Mouse (Mus musculus) stomach, postnatal 0 days (tissue): ENCODE data around the gene Stum. TPM values are rescaled to one million over a fixed set of nuclear protein-coding genes. Genes with fewer than 3 reads are reported as not detected.
A peak's percentile ranks its signal among the peaks of the same experiment; 100 is the strongest.

Experiments used
- ATAC-seq: fragments of 200-750 bp; cut with Nextera tagmentation; 2 replicates; pipeline ENCODE4 v1.8.0; 2017; ENCODE audit not compliant: low FRiP score, low TSS enrichment
- DNase-seq: peaks from one replicate; pipeline ENCODE4 v3.0.0-alpha.2; 2016; ENCODE audit warnings: low spot score
- H3K27ac ChIP-seq: fragments of 300-500 bp; sonication (generic); replicated peaks from 2 replicates; pipeline ENCODE4 v1.5.1; 2014; ENCODE audit warnings: mild to moderate bottlenecking, control low read depth
- H3K27me3 ChIP-seq: fragments of 300-500 bp; sonication (generic); 2 replicates; pipeline ENCODE4 v1.6.1; 2014; ENCODE audit warnings: low read length; ENCODE audit not compliant: control insufficient read depth, insufficient read depth
- H3K36me3 ChIP-seq: fragments of 300-500 bp; sonication (generic); 2 replicates; pipeline ENCODE4 v1.6.1; 2014; ENCODE audit warnings: low read length, mixed read lengths; ENCODE audit not compliant: control insufficient read depth, insufficient read depth
- H3K4me1 ChIP-seq: fragments of 300-500 bp; sonication (generic); replicated peaks from 2 replicates; pipeline ENCODE4 v1.6.1; 2014; ENCODE audit warnings: antibody characterized with exemption; ENCODE audit not compliant: control insufficient read depth, insufficient read depth
- H3K4me2 ChIP-seq: fragments of 300-500 bp; sonication (generic); replicated peaks from 2 replicates; pipeline ENCODE4 v1.6.1; 2014; ENCODE audit warnings: low read depth, mild to moderate bottlenecking, control low read depth, moderate library complexity
- H3K4me3 ChIP-seq: fragments of 300-500 bp; sonication (generic); 2 replicates; pipeline ENCODE4 v1.5.1; 2014; ENCODE audit warnings: low read depth, low read length, control low read depth
- H3K9ac ChIP-seq: fragments of 300-500 bp; sonication (generic); 2 replicates; pipeline ENCODE4 v1.6.1; 2014; ENCODE audit warnings: mild to moderate bottlenecking, low read length, control low read depth, mixed read lengths
- H3K9me3 ChIP-seq: fragments of 300-500 bp; sonication (generic); 2 replicates; pipeline ENCODE4 v1.6.1; 2016; ENCODE audit warnings: low read length; ENCODE audit not compliant: control insufficient read depth
- CTCF ChIP-seq: IDR thresholded peaks from 2 replicates; pipeline ENCODE4 v1.5.1; 2016; ENCODE audit warnings: antibody characterized with exemption, low read depth, mild to moderate bottlenecking, moderate library complexity
- EP300 ChIP-seq: optimal IDR thresholded peaks from 2 replicates; pipeline ENCODE3; 2016; ENCODE audit warnings: antibody characterized with exemption
- WGBS: fragments of 180-500 bp; shearing (Covaris S2); extraction: QIAGEN DNeasy Blood & Tissue Kit; methylation state at CpG from one replicate; pipeline ENCODE4 v1.1.7; 2014; 5-methylcytosine and 5-hydroxymethylcytosine counted together
- polyA plus RNA-seq: library from polyadenylated mRNA; unstranded; fragments of >200 nt; fragmentation: Nextera tagmentation; extraction: Ambion mirVana; gene quantifications from 2 replicates; pipeline ENCODE4 v1.2.1, GENCODE M21; 2015

Gene Stum
- polyA plus RNA-seq, 1 experiment from 2014 or later = 4.3 TPM

DNA sequence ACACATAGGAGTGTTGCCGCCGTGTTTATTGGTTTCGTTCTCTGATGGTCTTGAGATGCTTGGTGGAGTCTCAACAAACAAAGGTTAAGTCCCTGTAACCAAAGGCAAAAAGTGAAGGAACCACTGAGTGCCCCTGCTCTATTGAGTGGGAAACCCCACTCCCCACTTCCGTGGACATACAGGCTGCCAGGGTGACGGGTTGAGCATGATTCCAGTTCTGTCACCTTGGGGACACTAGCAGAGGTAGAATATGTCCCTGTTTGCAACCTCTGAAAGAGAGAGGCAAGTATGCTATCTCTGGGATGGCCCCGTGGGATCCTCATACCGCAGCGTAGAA is 80.0 kb downstream of the Stum start:
- no peaks in the 10 kb centered on the region for H3K9me3 ChIP-seq
- H3K9ac ChIP-seq = peak overlapping the region; percentile 0; the same call in 1 of the 2 replicates
- ATAC-seq (no peak), DNase-seq (no peak)
- H3K27ac ChIP-seq = peak overlapping the region; percentile 91
- no peak for TF ChIP-seq EP300
- TF ChIP-seq CTCF = no peak
- peak overlapping the region; percentile 24; the same call in 1 of the 2 replicates for H3K4me2 ChIP-seq
- H3K27me3 ChIP-seq = no peaks in the 10 kb centered on the region
- H3K4me1 ChIP-seq = peaks cover 16% of the 10 kb centered on the region
- H3K36me3 ChIP-seq = no peaks in the 10 kb centered on the region
- no peak overlapping the region for H3K4me3 ChIP-seq
- WGBS = 78% methylated on average over 8 of the region's 8 CpGs

DNA sequence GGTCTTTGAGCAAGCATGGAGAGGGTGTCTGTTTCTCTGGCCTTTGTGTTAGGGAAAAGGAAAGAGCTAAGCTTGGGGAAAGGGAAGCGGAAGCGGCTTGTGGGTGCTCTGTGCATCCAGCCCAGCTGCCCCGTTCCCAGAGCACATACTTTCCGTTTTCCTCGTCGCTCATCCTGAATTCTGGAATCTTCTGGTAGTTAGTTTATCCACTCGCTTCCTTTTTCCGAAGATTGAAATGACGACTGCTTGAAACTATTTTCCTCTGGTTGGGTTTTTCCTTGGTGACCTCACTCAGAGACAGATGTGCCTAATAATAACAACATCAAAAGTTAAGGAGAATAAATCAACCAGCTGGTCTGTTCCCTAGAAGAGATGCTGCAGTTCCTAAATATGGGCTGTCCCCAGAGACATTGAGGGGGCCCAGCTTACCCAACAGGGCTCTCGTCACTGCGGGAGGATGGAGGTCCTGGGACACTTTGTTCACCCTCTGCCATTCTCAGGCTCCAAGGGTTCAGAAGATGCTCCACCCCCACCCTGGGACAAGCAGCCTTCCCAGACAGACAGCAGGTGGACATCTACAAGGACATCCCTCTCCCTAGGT is 80.7 kb downstream of the Stum start:
- no peak overlapping the region for H3K4me3 ChIP-seq
- H3K27me3 ChIP-seq = no peaks in the 10 kb centered on the region
- WGBS = 49% methylated on average over 11 of the region's 11 CpGs
- ATAC-seq (no peak), DNase-seq (no peak)
- peak overlapping the region; percentile 91 for H3K27ac ChIP-seq
- no peak overlapping the region for H3K9ac ChIP-seq
- no peaks in the 10 kb centered on the region for H3K9me3 ChIP-seq
- H3K4me1 ChIP-seq = peaks cover 15% of the 10 kb centered on the region
- no peaks in the 10 kb centered on the region for H3K36me3 ChIP-seq
- TF ChIP-seq EP300 = no peak
- H3K4me2 ChIP-seq = 0 out of 2 replicates have a peak overlapping the region, but pooled peaks have one; percentile 25

DNA sequence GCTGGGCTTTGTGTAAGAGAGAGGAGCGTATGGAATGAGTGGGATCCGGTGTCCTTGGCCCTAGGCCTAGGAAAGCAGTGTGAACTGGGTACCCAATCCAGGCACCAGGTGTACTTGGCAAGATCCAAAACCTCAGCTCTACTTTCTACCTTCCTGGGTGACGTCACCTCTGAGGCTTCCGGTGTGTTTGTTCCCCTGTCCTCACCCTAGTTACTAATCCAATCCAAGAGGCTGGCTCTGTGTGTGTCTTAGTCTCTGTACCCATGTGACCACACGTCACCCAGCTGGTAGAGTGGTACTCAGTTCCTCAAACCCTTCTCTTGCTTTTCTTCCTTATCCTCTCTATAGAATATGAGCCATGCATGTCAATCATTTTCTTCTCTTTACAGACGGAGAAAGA is 81.6 kb downstream of the Stum start:
- ATAC-seq (no peak; the same call in 1 of the 2 replicates), DNase-seq (no peak)
- H3K4me2 ChIP-seq = no peak overlapping the region
- TF ChIP-seq EP300 (no peak), CTCF (no peak)
- H3K27ac ChIP-seq = peak overlapping the region; percentile 70
- 68% methylated on average over 6 of the region's 6 CpGs for WGBS
- H3K4me1 ChIP-seq = peaks cover 15% of the 10 kb centered on the region
- H3K4me3 ChIP-seq = no peak overlapping the region
- H3K36me3 ChIP-seq = no peaks in the 10 kb centered on the region
- no peaks in the 10 kb centered on the region for H3K9me3 ChIP-seq
- no peak overlapping the region for H3K9ac ChIP-seq
- H3K27me3 ChIP-seq = no peaks in the 10 kb centered on the region

DNA sequence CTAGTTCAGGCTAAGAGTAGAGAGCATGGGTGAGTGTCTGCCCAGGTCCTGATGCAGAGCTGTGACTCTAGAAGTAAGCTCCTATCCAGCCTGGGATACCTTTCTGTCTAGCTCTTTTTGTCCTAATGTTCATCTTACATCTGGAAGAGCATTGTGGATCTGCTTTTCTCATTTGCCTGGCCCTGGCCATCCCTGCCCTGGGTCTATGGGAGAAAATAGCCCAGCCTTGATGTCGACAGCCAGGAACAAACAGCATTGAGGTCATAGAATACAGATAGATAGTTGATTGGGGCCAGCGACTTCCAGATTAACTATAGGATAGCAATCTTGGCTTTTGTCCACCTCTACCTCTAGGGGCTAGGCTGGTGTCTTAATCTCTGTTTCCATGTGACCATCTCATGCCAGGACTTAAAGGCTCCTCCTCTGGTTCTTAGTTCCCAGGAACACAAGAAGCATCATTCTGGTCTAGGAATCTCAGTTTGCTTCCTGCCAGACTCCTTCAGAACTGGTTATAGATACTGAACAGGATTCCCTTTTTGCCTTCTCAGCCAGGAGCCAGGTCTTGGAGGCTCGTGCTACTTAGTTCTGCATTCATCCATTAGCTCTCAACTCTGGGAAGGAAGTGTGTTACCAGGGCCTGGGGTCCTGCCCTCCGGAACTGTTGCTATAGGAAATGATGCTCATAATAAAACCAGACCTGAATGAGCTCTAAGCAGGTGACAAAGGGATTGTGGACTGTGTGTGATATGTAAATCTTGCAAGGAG is 82.4 kb downstream of the Stum start:
- no peak overlapping the region for H3K4me2 ChIP-seq

DNA sequence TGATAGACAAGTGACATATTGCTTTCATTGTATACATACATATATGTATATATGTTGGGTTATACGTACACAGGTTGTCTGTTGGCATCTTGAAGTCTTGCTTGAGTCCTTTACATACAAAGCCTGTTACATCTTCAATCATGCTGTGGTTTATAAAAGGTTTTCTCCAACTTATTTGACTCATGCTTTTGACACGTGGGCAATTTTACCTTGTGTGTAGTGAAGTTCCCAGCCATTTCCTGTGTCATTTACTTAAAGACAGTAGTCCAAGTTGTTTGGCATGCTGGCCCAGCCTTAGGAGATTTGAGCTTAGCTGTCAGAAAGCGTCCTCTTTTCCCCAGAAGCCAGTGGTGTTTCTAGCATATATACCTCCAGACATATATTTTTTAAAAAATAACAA is 84.9 kb downstream of the Stum start:
- no peak overlapping the region for H3K4me2 ChIP-seq
- H3K36me3 ChIP-seq = no peaks in the 10 kb centered on the region
- no peak for DNase-seq
- no peaks in the 10 kb centered on the region for H3K27me3 ChIP-seq
- 59% methylated on average over 3 of the region's 3 CpGs for WGBS
- peaks cover 3% of the 10 kb centered on the region for H3K4me1 ChIP-seq
- H3K9me3 ChIP-seq = no peaks in the 10 kb centered on the region
- no peak overlapping the region for H3K9ac ChIP-seq
- no peak overlapping the region for H3K4me3 ChIP-seq
- TF ChIP-seq CTCF (no peak), EP300 (no peak)
- no peak for ATAC-seq
- H3K27ac ChIP-seq = no peak overlapping the region

More for the DNA sequence above, 82.4 kb downstream of the Stum start:
- WGBS = 65% methylated on average over 4 of the region's 4 CpGs
- no peak overlapping the region for H3K9ac ChIP-seq
- DNase-seq (no peak), ATAC-seq (no peak)
- TF ChIP-seq CTCF (no peak), EP300 (no peak)
- no peaks in the 10 kb centered on the region for H3K27me3 ChIP-seq
- H3K4me1 ChIP-seq = peaks cover 13% of the 10 kb centered on the region
- H3K9me3 ChIP-seq = no peaks in the 10 kb centered on the region
- H3K4me3 ChIP-seq = no peak overlapping the region
- H3K27ac ChIP-seq = peak overlapping the region; percentile 70; the same call in 1 of the 2 replicates
- H3K36me3 ChIP-seq = no peaks in the 10 kb centered on the region

DNA sequence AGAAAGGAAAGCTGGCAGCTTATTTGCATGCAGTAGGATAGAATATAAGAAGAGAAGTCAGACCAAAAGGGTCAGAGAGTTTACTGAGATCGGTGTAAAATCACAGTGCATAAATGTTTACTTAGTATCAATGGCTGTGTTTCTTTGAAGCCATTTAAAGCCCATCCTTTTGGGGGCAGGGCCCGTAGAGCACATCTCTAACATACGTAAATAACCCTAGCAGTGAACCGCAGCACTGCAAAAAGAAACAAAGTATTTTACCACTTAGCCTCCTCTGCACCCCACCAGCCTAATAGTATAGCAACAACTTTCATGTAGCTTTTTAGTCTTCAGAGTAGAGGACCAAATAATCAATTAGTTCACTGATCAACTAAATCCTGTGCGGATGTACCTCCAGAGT is 85.6 kb downstream of the Stum start:
- 41% methylated on average over 5 of the region's 5 CpGs for WGBS
- DNase-seq (no peak), ATAC-seq (no peak)
- no peak overlapping the region for H3K4me3 ChIP-seq
- H3K36me3 ChIP-seq = no peaks in the 10 kb centered on the region
- H3K27ac ChIP-seq = no peak overlapping the region
- H3K4me1 ChIP-seq = peaks cover under 1% of the 10 kb centered on the region
- no peak for TF ChIP-seq CTCF
- TF ChIP-seq EP300 = no peak
- no peaks in the 10 kb centered on the region for H3K27me3 ChIP-seq
- no peak overlapping the region for H3K4me2 ChIP-seq
- no peaks in the 10 kb centered on the region for H3K9me3 ChIP-seq
- no peak overlapping the region for H3K9ac ChIP-seq
